Mouse (Mus musculus) erythroblast, embryonic 14.5 days (primary cell): ENCODE data around the gene Hyal4.

ENCODE experiments used
- GATA1 ChIP-seq: IDR thresholded peaks from 2 replicates; pipeline ENCODE4 v1.6.1; 2012; ENCODE audit warnings: low read length, inconsistent platforms, mixed read lengths
- TAL1 ChIP-seq: IDR thresholded peaks from 3 replicates; pipeline ENCODE4 v1.6.1; 2012; ENCODE audit warnings: low read length, inconsistent platforms, mixed read lengths

GRCm38 (mm10) chr6:24759281-24759680, 11.2 kb downstream of the Hyal4 start:
- TF ChIP-seq GATA1 = no peak
- TF ChIP-seq TAL1 = no peak
